Mouse (Mus musculus): ENCODE measurements around the gene Cib2.
A peak's percentile ranks its signal among the peaks of the same experiment; 100 is the strongest.

Cib2 gene

GRCm38 (mm10) chr9:54544212-54544953, 15.6 kb downstream of the Cib2 start:
- no peak for DNase-seq

DNA sequence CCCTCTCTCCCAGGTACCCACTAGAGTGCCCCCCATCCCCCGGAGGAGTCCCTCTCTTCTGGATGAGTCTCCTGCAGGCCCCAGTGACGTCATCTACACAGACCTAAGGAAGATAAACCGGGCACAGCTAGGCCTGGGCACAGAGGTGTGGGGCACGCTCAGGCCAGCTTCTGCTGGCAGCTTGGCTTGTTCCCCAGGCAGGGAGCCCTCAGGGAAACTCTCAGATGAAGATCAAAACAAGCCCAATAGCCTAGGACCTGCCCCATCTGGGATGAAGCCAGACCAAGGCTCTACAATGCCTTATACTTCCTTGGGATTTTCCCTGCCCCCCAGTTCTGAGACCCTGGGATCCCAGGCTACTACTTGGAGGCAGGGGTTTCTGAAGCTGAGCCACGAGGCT, 19.2 kb downstream of the Cib2 start:
- DNase-seq: peak; percentile 32 to 47

- peak in 1 of 2 experiments; percentile 5 for DNase-seq
Measured at GRCm38 (mm10) chr9:54538684-54539083, 21.3 kb downstream of the Cib2 start, which contains the start of gene Sh2d7. Sh2d7 (plus strand) TSS chr9:54538984.

DNA sequence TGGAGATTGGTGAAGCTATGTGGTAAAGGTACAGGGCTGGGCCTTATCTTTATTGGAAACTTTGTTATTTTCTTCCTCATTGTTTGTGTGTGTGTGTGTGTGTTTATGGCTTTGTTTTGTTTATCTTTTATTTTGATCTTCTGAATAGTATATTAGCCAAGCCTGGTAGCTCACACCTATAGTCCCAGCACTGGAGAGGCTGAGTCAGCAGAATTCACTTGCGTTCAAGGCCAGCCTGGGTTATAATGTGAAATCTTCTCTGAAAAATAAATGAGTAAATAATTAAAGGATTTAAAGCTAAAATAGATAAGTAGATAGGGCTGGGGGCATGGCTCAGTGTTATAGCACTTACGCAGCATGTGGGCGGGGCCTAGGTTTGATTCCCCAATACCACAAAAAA, 21.8 kb downstream of the Cib2 start:
- peak in 1 of 2 experiments; percentile 2 for DNase-seq

DNA sequence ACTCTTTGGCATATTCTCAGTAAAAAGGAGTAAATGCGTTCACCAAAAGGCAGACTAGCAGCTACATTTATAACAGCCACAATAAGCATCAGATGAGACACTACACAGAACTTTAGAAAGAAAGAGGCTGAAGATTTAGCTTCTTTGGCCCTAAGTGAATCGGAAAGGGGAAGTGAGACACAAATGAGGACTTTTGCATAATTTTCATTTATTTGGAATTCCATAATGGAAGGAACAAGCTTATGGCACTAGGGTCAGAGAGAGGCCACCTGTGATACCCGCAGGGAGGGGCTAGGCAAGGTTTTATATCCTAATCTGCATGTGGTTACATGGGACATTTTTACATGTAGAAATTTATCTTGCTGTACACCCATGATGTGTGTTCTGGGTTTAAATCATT, 22.5 kb downstream of the Cib2 start:
- no peak for DNase-seq

GRCm38 (mm10) chr9:54537030-54537429, 23.0 kb downstream of the Cib2 start:
- DNase-seq: peak; percentile 62 to 69

DNA sequence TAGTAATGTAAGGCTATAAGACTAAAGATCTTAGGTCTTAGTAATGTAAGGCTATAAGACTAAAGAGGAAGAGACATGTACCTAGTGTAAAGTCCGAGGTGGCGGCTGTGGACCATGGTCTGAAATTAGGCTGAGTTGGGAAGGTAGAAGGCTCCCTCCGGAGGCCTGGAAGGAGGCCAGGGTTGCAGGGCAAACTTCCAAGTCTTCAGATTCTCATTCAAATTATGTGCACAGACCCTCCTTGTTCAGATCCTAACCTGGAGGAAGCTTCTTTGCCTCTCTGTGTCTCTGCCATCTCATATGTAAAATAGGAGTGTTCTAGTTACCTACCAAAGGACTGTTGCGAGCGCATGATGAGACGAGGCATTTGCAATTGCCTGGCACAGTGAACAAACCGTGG, 23.8 kb downstream of the Cib2 start:
- DNase-seq: peak; percentile 89 to 92

- DNase-seq: peak; percentile 98
Measured at GRCm38 (mm10) chr9:54533975-54534374, 26.0 kb downstream of the Cib2 start.

DNA sequence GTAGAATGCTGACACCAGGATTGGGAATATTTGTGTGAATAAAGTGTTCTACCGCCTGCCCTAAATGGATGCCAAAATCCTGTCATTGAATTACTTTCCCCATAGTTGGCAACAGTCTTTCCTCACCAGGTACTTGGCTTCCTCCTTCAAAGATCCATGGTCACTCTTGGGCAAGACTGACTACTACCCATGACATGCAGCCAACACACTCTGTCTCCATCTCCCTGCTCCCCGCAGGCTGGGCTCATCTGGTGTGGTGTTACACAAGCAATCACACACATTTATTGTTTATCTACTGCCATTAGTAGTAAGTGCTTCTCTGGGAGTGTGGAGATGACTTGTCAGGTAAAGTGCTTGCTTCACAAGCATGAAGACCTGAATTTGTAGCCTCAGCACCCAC, 27.1 kb downstream of the Cib2 start:
- peak; percentile 85 to 89 for DNase-seq

- no peak for DNase-seq
Measured at GRCm38 (mm10) chr9:54531421-54531820, 28.6 kb downstream of the Cib2 start.

GRCm38 (mm10) chr9:54530836-54531235, 29.2 kb downstream of the Cib2 start:
- no peak for DNase-seq

DNA sequence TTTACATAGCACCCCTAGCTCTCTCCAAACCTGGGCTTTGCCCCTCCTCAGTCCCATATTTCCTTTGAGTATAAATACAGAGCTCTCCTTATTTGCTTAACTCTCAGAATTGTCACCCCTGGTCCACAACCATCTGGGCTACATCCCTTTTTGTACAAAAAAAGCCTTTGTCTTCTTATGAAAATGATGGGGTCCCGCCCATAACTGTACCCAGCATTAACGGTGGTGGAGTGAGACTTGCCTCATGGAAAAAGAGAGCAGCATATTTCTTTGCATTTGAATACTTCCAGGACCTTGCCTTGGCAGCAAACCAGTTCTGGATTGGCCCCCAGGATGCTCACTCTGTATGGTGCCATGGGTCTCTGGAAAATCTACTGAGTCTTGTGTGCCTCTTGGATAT, 30.1 kb downstream of the Cib2 start:
- no peak for DNase-seq

DNA sequence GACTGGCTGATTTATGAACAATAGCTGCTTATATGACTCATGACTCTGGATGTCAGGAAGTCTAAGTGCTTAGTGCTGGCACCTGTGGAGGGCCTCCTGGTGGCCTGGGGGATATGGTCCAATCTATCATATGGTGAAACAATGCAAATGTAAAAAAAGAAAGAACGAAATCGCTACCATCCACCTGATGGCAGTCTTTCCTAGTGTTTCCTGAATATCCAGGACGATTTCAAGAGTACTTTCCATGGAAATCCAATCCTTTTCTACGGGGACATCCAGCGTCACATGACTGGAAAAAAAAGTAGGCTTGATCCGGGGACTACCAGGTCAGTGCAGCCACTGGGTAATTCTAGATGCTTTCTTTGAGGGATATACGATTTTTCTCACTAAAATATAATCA, 32.3 kb downstream of the Cib2 start:
- peak; percentile 45 to 62 for DNase-seq

- no peak for DNase-seq
Measured at GRCm38 (mm10) chr9:54520286-54520685, 39.7 kb downstream of the Cib2 start.

DNA sequence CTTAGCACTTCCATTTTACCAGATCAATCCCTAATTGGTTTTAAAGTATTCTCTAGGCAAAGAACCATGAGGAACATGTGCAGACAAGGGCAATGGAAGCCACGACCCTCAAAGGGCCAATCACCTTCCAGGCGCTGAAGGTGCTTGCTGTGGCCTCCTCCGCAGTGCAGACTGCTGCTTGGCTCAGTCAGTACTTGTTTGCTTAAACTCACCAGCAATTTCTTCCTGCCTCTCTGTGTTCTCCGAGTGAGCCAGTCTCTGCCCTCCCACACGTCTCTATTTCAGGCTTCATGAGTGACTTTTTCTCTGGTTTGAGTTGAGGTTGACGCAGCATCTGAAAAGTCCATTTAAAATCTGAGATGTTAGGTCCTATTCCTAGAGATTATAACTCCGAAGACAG, 41.1 kb downstream of the Cib2 start:
- DNase-seq: no peak

GRCm38 (mm10) chr9:54515991-54516390, 44.0 kb downstream of the Cib2 start:
- no peak for DNase-seq

DNA sequence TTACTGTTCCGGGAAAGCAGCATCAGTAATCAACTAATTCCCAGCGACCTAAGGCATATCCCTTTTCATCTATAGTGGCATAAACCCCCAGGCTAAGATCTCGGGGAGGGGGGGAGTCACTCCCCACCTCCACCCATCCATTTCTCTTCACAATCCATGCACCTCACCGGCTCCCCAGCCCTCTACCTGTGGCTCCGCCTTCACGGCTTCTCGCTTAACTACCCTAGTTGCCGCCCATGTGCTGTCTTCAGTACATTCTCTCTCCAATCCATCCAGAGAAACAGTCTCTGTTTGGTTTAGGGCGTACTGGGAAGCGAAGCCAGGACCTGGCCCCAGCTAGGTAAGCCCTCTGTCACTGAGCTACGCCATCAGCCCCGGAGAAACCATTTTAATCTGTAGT, 57.1 kb downstream of the Cib2 start:
- peak; percentile 32 to 34 for DNase-seq

DNA sequence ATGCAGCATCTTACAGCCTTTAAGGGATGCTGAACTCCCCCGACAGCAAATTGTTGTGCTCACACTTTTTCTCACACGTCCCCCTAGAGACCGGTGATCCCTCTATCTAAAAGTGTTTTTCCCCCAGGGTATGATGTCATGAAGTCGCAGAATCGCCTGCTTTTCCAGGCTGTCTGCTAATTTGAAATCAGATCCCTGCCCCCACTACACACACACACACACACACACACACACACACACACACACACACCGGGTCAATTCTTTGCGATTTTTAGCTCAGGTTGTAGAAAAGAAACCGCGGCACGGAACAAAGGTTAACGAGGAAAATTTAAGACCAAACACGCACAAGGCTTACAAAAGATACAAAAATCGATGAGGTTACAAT, 57.9 kb downstream of the Cib2 start:
- peak; percentile 61 to 73 for DNase-seq

DNA sequence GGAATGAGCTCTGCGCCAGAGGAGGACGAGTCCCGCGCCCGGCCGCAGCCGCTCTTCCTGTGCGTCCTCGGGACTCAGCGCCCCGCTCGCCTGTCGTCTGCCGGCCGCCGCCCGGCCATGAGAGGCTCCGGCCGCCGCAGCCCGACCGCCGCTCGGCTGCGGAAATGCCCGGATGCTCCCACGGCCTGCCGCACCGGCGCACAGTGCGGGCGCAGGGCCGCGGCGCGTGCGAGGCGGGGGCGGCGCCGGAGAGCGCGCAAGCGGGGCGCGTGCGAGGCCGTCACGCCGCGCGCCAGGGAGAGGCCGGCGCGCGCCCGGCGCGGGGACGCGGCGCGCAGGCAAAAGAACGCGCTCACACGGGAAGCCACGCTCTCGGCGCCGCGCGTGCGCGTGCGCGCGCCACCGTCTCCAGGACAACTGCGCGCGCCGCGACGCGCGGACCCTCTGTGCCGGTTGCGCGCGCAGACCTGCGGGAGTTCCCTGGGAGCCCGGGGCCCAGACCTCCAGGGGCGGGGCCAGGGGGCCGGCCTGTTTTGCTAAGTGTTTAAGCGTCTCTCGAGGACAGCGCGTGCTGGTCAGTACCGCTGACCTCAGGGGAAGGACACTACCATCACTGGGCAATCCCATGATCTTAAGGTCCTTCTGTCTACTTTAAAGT, 58.4 kb downstream of the Cib2 start, which contains the start of gene Dmxl2:
Gene Dmxl2 (minus strand): TSS at position 174 of the 658 bp plus-strand sequence.
- DNase-seq: peak; percentile 96

DNA sequence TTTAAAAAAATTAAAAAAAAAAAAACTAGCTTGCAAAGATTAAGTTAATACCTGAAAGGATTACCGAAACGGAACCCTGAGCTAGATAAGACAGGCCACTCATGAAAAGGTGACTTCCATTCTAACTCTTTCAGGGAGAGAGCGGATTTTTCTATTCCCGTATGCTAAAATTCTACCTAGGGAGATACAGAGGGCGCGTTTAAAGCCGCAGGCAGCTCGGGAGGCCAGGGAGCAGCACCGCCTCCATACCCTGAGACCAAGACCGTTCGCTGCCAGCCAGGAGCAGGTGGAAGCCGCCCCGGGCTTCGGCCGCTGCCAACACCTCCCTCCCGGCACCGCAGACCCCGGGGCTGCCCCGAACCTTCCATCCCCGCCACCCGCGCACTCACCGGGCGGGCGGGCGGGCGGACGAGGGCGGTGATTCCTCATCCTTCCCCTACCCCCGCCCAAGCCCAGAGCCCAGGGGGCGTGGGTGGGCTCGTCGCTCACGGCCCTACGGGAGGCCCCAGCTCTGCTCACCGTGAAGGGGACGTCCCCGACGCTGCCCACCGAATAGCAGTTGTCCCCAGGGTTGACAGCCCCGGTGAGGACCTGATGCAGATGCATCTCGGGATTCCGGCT, 59.1 kb downstream of the Cib2 start:
- peak; percentile 79 to 83 for DNase-seq

- peak; percentile 15 to 33 for DNase-seq
Measured at GRCm38 (mm10) chr9:54499791-54500190, 60.2 kb downstream of the Cib2 start.

DNA sequence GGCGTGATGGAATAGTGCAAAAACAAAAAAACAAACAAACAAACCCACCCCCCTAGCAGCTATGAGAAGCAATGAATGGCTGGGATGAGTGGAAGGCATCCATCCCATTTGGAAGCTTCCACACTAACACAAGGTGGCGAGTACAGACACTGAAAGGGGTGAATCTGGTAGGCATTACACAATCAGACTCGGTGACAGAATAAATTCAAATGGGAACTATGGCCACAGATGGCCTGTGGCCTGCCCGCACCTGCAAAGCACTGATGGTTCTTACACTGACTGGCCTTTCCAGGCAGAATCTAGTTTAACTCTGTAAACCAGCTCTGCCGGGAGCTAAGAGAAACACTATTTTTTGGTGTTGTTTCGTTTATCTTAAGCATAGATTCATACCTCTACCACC, 60.7 kb downstream of the Cib2 start:
- peak; percentile 12 to 22 for DNase-seq
